Mouse (Mus musculus): ENCODE measurements at regions not wholly inside any gene's neighbourhood (a gene's known extent, or its start where the extent isn't known, plus 50 kb on each side); places are given as distances from the start of the nearest gene placed in this dataset.

GRCm38 (mm10) chr8:26906257-26906656 lies 70.9 kb upstream of the Zfp703 start:
- Histone ChIP-seq H3K4me1 (ENCODE audit: control insufficient read depth, insufficient read depth, low read length) (no peaks in the 10 kb centered on the region), H3K36me3 (ENCODE audit: control insufficient read depth, insufficient read depth, low read length, poor library complexity, severe bottlenecking) (no peaks in the 10 kb centered on the region), H3K4me3 (ENCODE audit: low read depth, low read length) (no peak overlapping the region), H3K9me3 (replicated peaks; ENCODE audit: control insufficient read depth, insufficient read depth, low read length, poor library complexity, severe bottlenecking) (no peaks in the 10 kb centered on the region), H3K27me3 (ENCODE audit: control insufficient read depth, insufficient read depth, low read length, poor library complexity, severe bottlenecking) (no peaks in the 10 kb centered on the region), H3K9ac (ENCODE audit: low read depth, poor library complexity, severe bottlenecking) (no peak overlapping the region), H3K27ac (ENCODE audit: insufficient read depth, low read length) (no peak overlapping the region)
- TF ChIP-seq EP300 (IDR thresholded peaks at IDR 0.05; ENCODE audit: insufficient read depth, low read depth, low read length) (no peak), CTCF (IDR thresholded peaks at IDR 0.05; ENCODE audit: low read depth, low read length) (no peak), POLR2A (IDR thresholded peaks at IDR 0.05; ENCODE audit: insufficient read depth, low read length) (no peak)

- Histone ChIP-seq H3K4me3 (ENCODE audit: low read depth, low read length) (no peak overlapping the region), H3K27me3 (ENCODE audit: control insufficient read depth, insufficient read depth, low read length, poor library complexity, severe bottlenecking) (no peaks in the 10 kb centered on the region), H3K9ac (ENCODE audit: low read depth, poor library complexity, severe bottlenecking) (no peak overlapping the region), H3K36me3 (ENCODE audit: control insufficient read depth, insufficient read depth, low read length, poor library complexity, severe bottlenecking) (no peaks in the 10 kb centered on the region), H3K4me1 (ENCODE audit: control insufficient read depth, insufficient read depth, low read length) (no peaks in the 10 kb centered on the region), H3K9me3 (replicated peaks; ENCODE audit: control insufficient read depth, insufficient read depth, low read length, poor library complexity, severe bottlenecking) (no peaks in the 10 kb centered on the region), H3K27ac (ENCODE audit: insufficient read depth, low read length) (no peak overlapping the region)
- TF ChIP-seq EP300 (IDR thresholded peaks at IDR 0.05; ENCODE audit: insufficient read depth, low read depth, low read length): no peak
- TF ChIP-seq CTCF (IDR thresholded peaks at IDR 0.05; ENCODE audit: low read depth, low read length): no peak
- no peak for TF ChIP-seq POLR2A (IDR thresholded peaks at IDR 0.05; ENCODE audit: insufficient read depth, low read length)
Measured at GRCm38 (mm10) chr8:26907347-26908170, 69.6 kb upstream of the Zfp703 start.

- Histone ChIP-seq H3K4me3 (ENCODE audit: low read depth, low read length) (no peak overlapping the region), H3K36me3 (ENCODE audit: control insufficient read depth, insufficient read depth, low read length, poor library complexity, severe bottlenecking) (no peaks in the 10 kb centered on the region), H3K27ac (ENCODE audit: insufficient read depth, low read length) (no peak overlapping the region), H3K9ac (ENCODE audit: low read depth, poor library complexity, severe bottlenecking) (no peak overlapping the region), H3K4me1 (ENCODE audit: control insufficient read depth, insufficient read depth, low read length) (no peaks in the 10 kb centered on the region), H3K27me3 (ENCODE audit: control insufficient read depth, insufficient read depth, low read length, poor library complexity, severe bottlenecking) (no peaks in the 10 kb centered on the region), H3K9me3 (replicated peaks; ENCODE audit: control insufficient read depth, insufficient read depth, low read length, poor library complexity, severe bottlenecking) (no peaks in the 10 kb centered on the region)
- TF ChIP-seq EP300 (IDR thresholded peaks at IDR 0.05; ENCODE audit: insufficient read depth, low read depth, low read length) (no peak), POLR2A (IDR thresholded peaks at IDR 0.05; ENCODE audit: insufficient read depth, low read length) (no peak), CTCF (IDR thresholded peaks at IDR 0.05; ENCODE audit: low read depth, low read length) (no peak)
Measured at GRCm38 (mm10) chr8:26910186-26910585, 66.9 kb upstream of the Zfp703 start.

- Histone ChIP-seq H3K9ac (ENCODE audit: low read depth, poor library complexity, severe bottlenecking) (no peak overlapping the region), H3K36me3 (ENCODE audit: control insufficient read depth, insufficient read depth, low read length, poor library complexity, severe bottlenecking) (no peaks in the 10 kb centered on the region), H3K27me3 (ENCODE audit: control insufficient read depth, insufficient read depth, low read length, poor library complexity, severe bottlenecking) (no peaks in the 10 kb centered on the region), H3K4me1 (ENCODE audit: control insufficient read depth, insufficient read depth, low read length) (no peaks in the 10 kb centered on the region), H3K4me3 (ENCODE audit: low read depth, low read length) (no peak overlapping the region), H3K27ac (ENCODE audit: insufficient read depth, low read length) (no peak overlapping the region), H3K9me3 (replicated peaks; ENCODE audit: control insufficient read depth, insufficient read depth, low read length, poor library complexity, severe bottlenecking) (0 out of 2 replicates have a peak, but pooled peaks cover 2% of the 10 kb centered on the region)
- no peak for TF ChIP-seq POLR2A (IDR thresholded peaks at IDR 0.05; ENCODE audit: insufficient read depth, low read length)
- TF ChIP-seq CTCF (IDR thresholded peaks at IDR 0.05; ENCODE audit: low read depth, low read length): no peak
Measured at GRCm38 (mm10) chr8:26913562-26914529, 63.3 kb upstream of the Zfp703 start.

GRCm38 (mm10) chr8:26915731-26916130 lies 61.4 kb upstream of the Zfp703 start:
- H3K27ac ChIP-seq (ENCODE audit: insufficient read depth, low read length): no peak overlapping the region
- H3K4me3 ChIP-seq (ENCODE audit: low read depth, low read length): no peak overlapping the region
- no peaks in the 10 kb centered on the region for H3K4me1 ChIP-seq (ENCODE audit: control insufficient read depth, insufficient read depth, low read length)
- no peak overlapping the region for H3K9ac ChIP-seq (ENCODE audit: low read depth, poor library complexity, severe bottlenecking)
- TF ChIP-seq POLR2A (IDR thresholded peaks at IDR 0.05; ENCODE audit: insufficient read depth, low read length) (no peak), CTCF (IDR thresholded peaks at IDR 0.05; ENCODE audit: low read depth, low read length) (no peak), EP300 (IDR thresholded peaks at IDR 0.05; ENCODE audit: insufficient read depth, low read depth, low read length) (no peak)
- H3K27me3 ChIP-seq (ENCODE audit: control insufficient read depth, insufficient read depth, low read length, poor library complexity, severe bottlenecking): no peaks in the 10 kb centered on the region
- H3K9me3 ChIP-seq (replicated peaks; ENCODE audit: control insufficient read depth, insufficient read depth, low read length, poor library complexity, severe bottlenecking): 0 out of 2 replicates have a peak, but pooled peaks cover 5% of the 10 kb centered on the region
- H3K36me3 ChIP-seq (ENCODE audit: control insufficient read depth, insufficient read depth, low read length, poor library complexity, severe bottlenecking): no peaks in the 10 kb centered on the region
